Mouse (Mus musculus) E14TG2a.4 (cell line): ENCODE measurements around the gene Cgnl1.

Experiments
- CTCF ChIP-seq: conservative IDR thresholded peaks from 2 replicates; pipeline ENCODE4 v1.5.1; 2014; ENCODE audit warnings: low read length
- NANOG ChIP-seq: IDR thresholded peaks from 2 replicates; pipeline ENCODE4 v1.6.1; 2014; ENCODE audit warnings: borderline replicate concordance, low read length, mixed read lengths

GRCm38 (mm10) chr9:71591106-71591505 is 180.3 kb downstream of the Cgnl1 start:
- TF ChIP-seq NANOG (no peak), CTCF (no peak)
